Mouse (Mus musculus) left cerebral cortex, adult 11 months (tissue): ENCODE data around the gene Lsm14a.

Experiments
- DNase-seq: peaks from one replicate; pipeline ENCODE4 v3.0.0; 2022; ENCODE audit warnings: low spot score

The Lsm14a gene

DNA sequence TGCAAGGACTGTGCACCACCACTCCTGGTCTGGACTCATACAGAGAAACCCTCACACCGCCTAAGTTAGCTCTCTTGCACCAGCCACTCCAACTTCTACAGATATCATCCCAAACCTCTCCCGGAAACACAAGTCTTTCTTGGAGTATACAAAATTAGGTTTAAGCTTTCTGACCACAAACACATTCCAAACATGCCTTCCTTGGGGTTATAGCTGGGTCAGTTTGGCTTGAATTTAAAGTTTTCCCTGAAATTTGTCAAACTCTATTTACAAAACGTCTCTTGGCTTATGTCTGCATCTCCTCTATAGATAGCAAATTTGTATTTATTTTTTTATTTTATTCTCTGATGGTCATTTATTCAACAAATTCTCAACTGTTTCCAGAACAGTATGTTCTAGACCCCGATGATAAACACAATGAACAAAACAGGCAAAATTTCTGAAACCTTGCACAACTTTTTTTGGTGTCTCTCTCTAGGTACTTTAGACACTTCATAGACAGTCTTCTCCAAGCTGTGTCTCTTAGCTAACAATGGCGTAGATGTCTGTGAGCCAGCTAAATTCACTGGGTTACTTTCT lies 83.8 kb downstream of the Lsm14a start:
- DNase-seq = no peak

DNA sequence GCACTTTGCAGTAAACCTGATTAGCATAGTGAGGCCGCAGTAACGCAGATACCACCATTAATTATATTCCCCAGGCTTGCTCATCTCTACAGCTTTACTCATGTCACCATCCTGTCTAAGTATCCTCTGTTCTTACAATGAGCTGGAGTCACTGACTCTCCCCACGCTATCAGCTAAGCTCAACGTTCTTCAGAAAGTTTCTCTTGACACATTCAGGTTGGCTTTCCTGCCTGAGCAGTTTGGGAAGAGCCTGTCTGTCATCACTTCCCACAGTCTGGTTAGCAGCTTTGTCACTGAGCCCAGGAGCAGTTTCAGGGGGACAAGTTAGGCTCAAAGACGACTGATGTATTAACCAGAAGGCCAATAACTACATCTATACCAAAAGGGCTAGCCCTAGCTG lies 84.5 kb downstream of the Lsm14a start:
- DNase-seq = no peak

GRCm38 (mm10) chr7:34305454-34305853 lies 87.7 kb downstream of the Lsm14a start:
- no peak for DNase-seq

GRCm38 (mm10) chr7:34302651-34303050 lies 90.5 kb downstream of the Lsm14a start:
- DNase-seq = no peak

- DNase-seq = no peak
Observed at GRCm38 (mm10) chr7:34301952-34302351, 91.2 kb downstream of the Lsm14a start.

DNA sequence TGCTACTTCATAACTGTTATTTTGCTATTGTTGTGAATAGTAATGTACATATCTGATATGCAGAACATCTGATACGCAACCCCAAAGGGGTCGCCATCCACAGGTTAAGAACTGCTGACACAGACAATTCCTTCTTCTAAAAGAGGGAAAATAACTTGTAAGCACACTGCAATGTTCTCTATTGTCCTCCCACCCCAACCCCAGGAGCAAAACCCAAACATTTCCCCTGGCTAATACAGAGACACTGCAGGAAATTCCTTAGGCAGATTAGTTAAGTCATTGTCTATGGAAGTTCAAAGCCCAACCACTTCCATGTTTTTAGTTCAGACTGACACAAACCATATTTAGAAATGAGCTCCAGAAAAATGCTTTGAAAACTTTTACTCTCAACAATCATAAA lies 94.3 kb downstream of the Lsm14a start:
- no peak for DNase-seq

- DNase-seq = no peak
Observed at GRCm38 (mm10) chr7:34296124-34296523, 97.0 kb downstream of the Lsm14a start.
